Mouse (Mus musculus): ENCODE measurements around the gene Thap11. TPM values are rescaled to one million over a fixed set of nuclear protein-coding genes. Genes with fewer than 3 reads are reported as not detected.

Gene Thap11
- total RNA-seq, 2 experiments from 2014 or later = 19.3 to 19.5 TPM

- DNase-seq = peak; percentile 90
Observed at GRCm38 (mm10) chr8:105900180-105900940, 45.4 kb downstream of the Thap11 start, which contains the start of gene Pskh1. Gene Pskh1, plus strand, starts transcription at chr8:105900441.

- no peak for DNase-seq
Observed at GRCm38 (mm10) chr8:105900941-105901616, 46.1 kb downstream of the Thap11 start.

Other genes with a start within 250 kb of the Thap11 start
- gene Ripor1, start 249.9 kb upstream of the Thap11 start, total RNA-seq (2021) = 10 to 100 TPM; 15.5 to 19.6 TPM
- 10 to 100 TPM; 29.2 to 29.6 TPM for gene Ctcf, start 218.6 kb upstream of the Thap11 start, total RNA-seq (2021)
- gene Agrp, start 217.7 kb upstream of the Thap11 start, total RNA-seq (2021) = 1 to 10 TPM in 1 of 2 experiments, not detected in 1; 1.7 TPM
- gene Carmil2, start 168.9 kb upstream of the Thap11 start, total RNA-seq (2021) = under 1 TPM in 1 of 2 experiments, not detected in 1; 0.11 TPM
- gene Acd, start 154.0 kb upstream of the Thap11 start, total RNA-seq (2021) = 1 to 10 TPM; 6.5 to 6.8 TPM
- 1 to 10 TPM; 5.4 to 5.7 TPM for gene Pard6a, start 154.0 kb upstream of the Thap11 start, total RNA-seq (2021)
- not detected for gene 4933405L10Rik, start 147.5 kb upstream of the Thap11 start, total RNA-seq (2021)
- 1 to 10 TPM in 1 of 2 experiments, under 1 TPM in 1; 0.82 to 1.0 TPM for gene Enkd1, start 146.9 kb upstream of the Thap11 start, total RNA-seq (2021)
- 1 to 10 TPM; 5.1 to 6.2 TPM for gene Gfod2, start 96.5 kb upstream of the Thap11 start, total RNA-seq (2021)
- 10 to 100 TPM; 14.6 to 20.5 TPM for gene Ranbp10, start 27.8 kb upstream of the Thap11 start, total RNA-seq (2021)
- not detected for gene Tsnaxip1, start 27.4 kb upstream of the Thap11 start, total RNA-seq (2021)
- gene Cenpt, start 1.9 kb upstream of the Thap11 start, total RNA-seq (2021) = 1 to 10 TPM; 1.2 to 1.7 TPM
- gene Nutf2, start 5.4 kb downstream of the Thap11 start, total RNA-seq (2021) = 10 to 100 TPM; 47.7 to 79.5 TPM
- gene Edc4, start 25.7 kb downstream of the Thap11 start, total RNA-seq (2021) = 10 to 100 TPM; 17.5 to 18.4 TPM
- gene Nrn1l, start 38.4 kb downstream of the Thap11 start, total RNA-seq (2021) = not detected
- gene Pskh1, start 45.3 kb downstream of the Thap11 start, total RNA-seq (2021) = 10 to 100 TPM in 1 of 2 experiments, 1 to 10 TPM in 1; 10.0 to 10.7 TPM
- gene Ctrl, start 78.7 kb downstream of the Thap11 start, total RNA-seq (2021) = not detected
- 10 to 100 TPM; 19.1 to 22.1 TPM for gene Psmb10, start 83.3 kb downstream of the Thap11 start, total RNA-seq (2021)
- under 1 TPM; 0.46 to 0.80 TPM for gene Lcat, start 88.2 kb downstream of the Thap11 start, total RNA-seq (2021)
- 10 to 100 TPM; 11.5 to 14.4 TPM for gene Slc12a4, start 111.0 kb downstream of the Thap11 start, total RNA-seq (2021)
- gene Dpep3, start 124.3 kb downstream of the Thap11 start, total RNA-seq (2021) = not detected
- 10 to 100 TPM in 1 of 2 experiments, 1 to 10 TPM in 1; 8.7 to 10.6 TPM for gene Dus2, start 136.2 kb downstream of the Thap11 start, total RNA-seq (2021)
- gene Dpep2nb, start 150.8 kb downstream of the Thap11 start, total RNA-seq (2021) = not detected
- 1 to 10 TPM; 8.3 to 9.0 TPM for gene Ddx28, start 156.8 kb downstream of the Thap11 start, total RNA-seq (2021)
- 10 to 100 TPM; 20.1 to 22.4 TPM for gene Nfatc3, start 203.7 kb downstream of the Thap11 start, total RNA-seq (2021)